Mouse (Mus musculus) macrophage (primary cell): Measurements from ENCODE around the gene Ncan. TPM values are rescaled to one million over a fixed set of nuclear protein-coding genes. Genes with fewer than 3 reads are reported as not detected.
A peak's percentile ranks its signal among the peaks of the same experiment; 100 is the strongest.

Experiments
- H3K27ac ChIP-seq: fragments of 350-480 bp; formaldehyde crosslinking; 2 replicates; pipeline ENCODE4 v1.9.0; 2021
- H3K36me3 ChIP-seq: fragments of 350-480 bp; formaldehyde crosslinking; 2 replicates; pipeline ENCODE4 v1.9.0; 2021; ENCODE audit errors: inconsistent target
- H3K4me3 ChIP-seq: fragments of 350-480 bp; formaldehyde crosslinking; 2 replicates; pipeline ENCODE4 v1.9.0; 2021; ENCODE audit errors: inconsistent target
- H3K79me2 ChIP-seq: fragments of 350-480 bp; formaldehyde crosslinking; 2 replicates; pipeline ENCODE4 v1.9.0; 2021; ENCODE audit errors: inconsistent target
- WGBS: methylation state at CpG from one replicate; pipeline ENCODE4 v1.1.7; 2026; ENCODE audit warnings: inconsistent platforms; ENCODE audit not compliant: missing documents; 5-methylcytosine and 5-hydroxymethylcytosine counted together
- polyA plus RNA-seq: library from polyadenylated mRNA; stranded (reverse); fragments of 250-400 nt; gene quantifications from 3 replicates; pipeline ENCODE4 v1.2.4, GENCODE M21; 2018; ENCODE audit warnings: inconsistent platforms

Gene Ncan
- polyA plus RNA-seq, 1 experiment from 2014 or later: not detected

- 11% methylated on average over 43 of the region's 43 CpGs for WGBS
- H3K27ac ChIP-seq: no peak overlapping the region
- H3K79me2 ChIP-seq: no peaks in the 10 kb centered on the region
- H3K4me3 ChIP-seq: no peak overlapping the region
- H3K36me3 ChIP-seq: no peaks in the 10 kb centered on the region
These were observed 8.2 kb downstream of the Ncan start for GRCm38 (mm10) chr8:70112401-70113016.

- Histone ChIP-seq H3K79me2 (no peaks in the 10 kb centered on the region), H3K27ac (no peak overlapping the region), H3K4me3 (no peak overlapping the region), H3K36me3 (no peaks in the 10 kb centered on the region)
- 62% methylated on average over 23 of the region's 23 CpGs for WGBS
These were observed 9.4 kb downstream of the Ncan start for GRCm38 (mm10) chr8:70111192-70111795.

GRCm38 (mm10) chr8:70110451-70110850 lies 10.2 kb downstream of the Ncan start:
- WGBS: 69% methylated on average over 2 of the region's 2 CpGs
- Histone ChIP-seq H3K27ac (no peak overlapping the region), H3K36me3 (no peaks in the 10 kb centered on the region), H3K79me2 (no peaks in the 10 kb centered on the region), H3K4me3 (no peak overlapping the region)

DNA sequence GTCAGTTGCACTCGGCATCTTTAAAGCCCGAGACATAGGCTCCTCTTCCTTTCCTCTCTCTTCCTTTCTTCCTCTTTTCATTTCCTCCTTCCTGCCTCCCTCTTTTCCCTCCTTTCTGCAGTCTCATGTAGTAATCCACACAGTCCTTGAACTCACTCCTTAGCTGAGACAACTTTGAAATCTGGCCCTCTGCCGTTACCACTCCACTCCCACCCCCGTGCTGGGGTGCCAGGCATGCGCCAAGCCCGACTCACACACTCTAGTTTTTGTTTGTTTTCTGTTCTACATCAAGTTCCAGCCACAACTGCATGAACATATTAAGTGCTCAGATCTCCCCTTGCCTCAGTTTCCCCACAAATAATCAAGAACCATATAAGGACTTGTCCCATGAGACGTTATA lies 15.8 kb downstream of the Ncan start:
- no peaks in the 10 kb centered on the region for H3K36me3 ChIP-seq
- 55% methylated on average over 7 of the region's 7 CpGs for WGBS

DNA sequence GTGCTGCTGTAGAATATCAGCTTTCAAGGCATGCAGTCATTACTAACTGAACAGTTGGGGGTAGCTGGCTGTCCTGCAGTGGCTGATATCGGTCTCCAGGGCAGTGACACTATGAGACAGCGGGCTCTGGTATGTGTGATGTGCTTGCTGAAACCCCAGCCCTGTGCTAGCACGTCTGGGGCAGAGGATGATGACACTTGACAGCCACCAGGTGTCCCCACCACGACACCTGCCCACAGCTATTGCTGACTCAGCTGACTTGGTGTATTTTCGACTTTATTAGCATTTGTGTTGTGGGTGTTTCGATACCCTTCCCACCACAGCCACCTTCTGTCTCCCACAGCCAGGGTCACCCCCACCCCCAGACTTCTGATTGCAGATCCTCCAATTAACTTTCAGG lies 16.2 kb downstream of the Ncan start:
- 9% methylated on average over 6 of the region's 6 CpGs for WGBS
- Histone ChIP-seq H3K79me2 (no peaks in the 10 kb centered on the region), H3K4me3 (no peak overlapping the region), H3K36me3 (no peaks in the 10 kb centered on the region), H3K27ac (no peak overlapping the region)

More for the DNA sequence above, 15.8 kb downstream of the Ncan start:
- H3K27ac ChIP-seq: no peak overlapping the region
- no peaks in the 10 kb centered on the region for H3K79me2 ChIP-seq
- H3K4me3 ChIP-seq: no peak overlapping the region

DNA sequence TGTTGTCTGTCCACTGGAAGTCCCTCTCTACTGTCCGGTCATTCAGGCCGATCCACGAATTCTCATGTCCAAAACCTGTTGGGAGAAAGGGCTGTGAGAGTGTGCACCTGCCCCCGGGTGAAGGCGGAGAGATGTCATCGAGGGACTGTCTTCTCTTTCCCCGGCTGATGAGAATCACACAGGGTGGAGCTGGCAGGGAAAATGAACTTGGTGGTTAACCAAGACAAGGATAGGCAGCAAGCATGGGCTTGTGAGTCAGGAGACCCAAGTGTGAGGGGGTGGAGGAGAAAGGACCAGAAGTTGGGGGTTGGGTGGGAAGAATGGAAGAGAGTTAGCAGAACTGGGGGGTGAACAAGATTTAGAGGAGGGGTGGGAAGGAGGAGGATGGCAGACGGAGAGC lies 20.4 kb downstream of the Ncan start:
- no peaks in the 10 kb centered on the region for H3K36me3 ChIP-seq
- WGBS: 82% methylated on average over 8 of the region's 8 CpGs
- H3K79me2 ChIP-seq: no peaks in the 10 kb centered on the region
- H3K27ac ChIP-seq: no peak overlapping the region
- no peak overlapping the region for H3K4me3 ChIP-seq

DNA sequence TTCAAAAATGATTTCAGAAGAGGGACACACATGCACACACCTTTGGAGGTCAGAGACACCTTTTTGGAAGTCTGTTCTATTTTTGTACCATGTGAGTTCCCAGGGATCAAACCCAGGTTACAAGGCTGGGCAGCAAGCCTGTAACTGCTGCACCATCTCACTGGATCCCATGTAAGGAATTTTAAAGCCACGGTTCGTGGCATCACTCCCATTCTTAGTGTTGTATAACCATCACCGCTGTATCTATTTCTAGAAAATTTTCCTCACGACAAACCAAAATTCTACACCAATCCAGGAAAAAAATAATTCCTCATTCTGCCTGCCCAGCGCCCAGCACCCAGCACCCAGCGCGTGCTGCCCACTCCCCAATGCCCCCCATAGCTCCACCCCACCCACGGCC lies 21.4 kb downstream of the Ncan start:
- no peak overlapping the region for H3K4me3 ChIP-seq
- WGBS: 78% methylated on average over 8 of the region's 8 CpGs
- H3K27ac ChIP-seq: no peak overlapping the region
- no peaks in the 10 kb centered on the region for H3K36me3 ChIP-seq
- no peaks in the 10 kb centered on the region for H3K79me2 ChIP-seq

GRCm38 (mm10) chr8:70092786-70093185 lies 27.9 kb downstream of the Ncan start:
- Histone ChIP-seq H3K27ac (no peak overlapping the region), H3K36me3 (no peaks in the 10 kb centered on the region), H3K79me2 (no peaks in the 10 kb centered on the region), H3K4me3 (no peak overlapping the region)
- WGBS: 81% methylated on average over 8 of the region's 8 CpGs

DNA sequence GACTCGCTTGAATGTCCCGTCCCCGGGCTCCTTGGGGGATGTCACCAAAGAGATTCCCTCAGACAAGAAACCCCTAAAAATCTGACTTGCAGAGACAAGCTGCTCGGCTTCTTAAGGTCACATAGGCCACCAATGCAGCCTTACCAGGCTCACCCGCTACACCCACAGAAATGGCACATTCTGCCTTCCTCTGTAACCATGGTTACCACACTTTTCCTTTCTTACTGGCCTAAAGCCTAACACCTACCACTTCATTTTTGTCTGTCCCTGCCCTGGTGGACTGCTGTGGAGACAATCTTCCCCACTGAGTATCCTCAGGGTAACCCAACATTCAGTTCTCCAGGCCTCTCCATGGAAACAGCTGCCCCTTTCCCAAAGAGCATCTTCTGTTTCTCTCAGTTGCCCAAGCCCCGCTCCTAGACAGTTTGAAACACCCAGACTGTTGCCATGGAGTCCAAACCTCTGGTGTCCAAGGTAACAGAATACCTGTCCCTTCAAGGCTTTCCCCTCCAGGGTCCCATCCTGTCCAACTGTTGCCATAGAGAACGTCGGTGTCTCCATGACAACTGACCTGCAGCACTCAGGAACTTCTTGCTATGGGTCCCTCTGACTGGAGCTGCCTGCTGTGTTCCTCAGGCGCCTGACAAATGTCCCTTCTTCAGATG lies 31.2 kb downstream of the Ncan start:
- 57% methylated on average over 9 of the region's 9 CpGs for WGBS
- Histone ChIP-seq H3K79me2 (no peaks in the 10 kb centered on the region), H3K4me3 (no peak overlapping the region), H3K36me3 (no peaks in the 10 kb centered on the region), H3K27ac (no peak overlapping the region)

GRCm38 (mm10) chr8:70087836-70088650 lies 32.6 kb downstream of the Ncan start:
- 9% methylated on average over 56 of the region's 56 CpGs for WGBS
- Histone ChIP-seq H3K4me3 (no peak overlapping the region), H3K36me3 (no peaks in the 10 kb centered on the region), H3K79me2 (no peaks in the 10 kb centered on the region), H3K27ac (no peak overlapping the region)

DNA sequence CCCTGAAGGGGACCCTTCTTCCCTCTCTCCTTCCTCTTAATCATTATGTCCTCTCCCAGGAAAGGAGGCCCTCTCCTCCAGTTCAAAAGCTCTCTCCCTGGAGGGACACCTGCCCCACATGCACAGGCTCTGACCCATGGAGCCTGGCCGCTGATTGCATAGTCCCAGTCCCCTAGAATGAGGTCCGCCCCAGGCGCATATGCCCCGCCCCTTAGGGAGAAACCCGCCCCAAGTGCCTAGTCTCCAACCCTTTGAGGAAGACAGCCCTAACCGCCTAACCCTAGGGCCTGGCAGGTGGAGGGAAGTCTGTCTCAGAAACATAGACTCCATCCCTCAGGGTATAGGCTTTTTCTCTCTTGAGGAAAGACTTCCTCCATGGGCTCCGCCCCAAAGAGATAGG lies 33.4 kb downstream of the Ncan start:
- H3K79me2 ChIP-seq: no peaks in the 10 kb centered on the region
- 17% methylated on average over 7 of the region's 7 CpGs for WGBS
- H3K4me3 ChIP-seq: no peak overlapping the region

GRCm38 (mm10) chr8:70086151-70086550 lies 34.5 kb downstream of the Ncan start:
- WGBS: 61% methylated on average over 1 of the region's 1 CpGs
- Histone ChIP-seq H3K79me2 (no peaks in the 10 kb centered on the region), H3K36me3 (no peaks in the 10 kb centered on the region), H3K27ac (no peak overlapping the region), H3K4me3 (no peak overlapping the region)

More for the DNA sequence above, 33.4 kb downstream of the Ncan start:
- no peaks in the 10 kb centered on the region for H3K36me3 ChIP-seq
- no peak overlapping the region for H3K27ac ChIP-seq

DNA sequence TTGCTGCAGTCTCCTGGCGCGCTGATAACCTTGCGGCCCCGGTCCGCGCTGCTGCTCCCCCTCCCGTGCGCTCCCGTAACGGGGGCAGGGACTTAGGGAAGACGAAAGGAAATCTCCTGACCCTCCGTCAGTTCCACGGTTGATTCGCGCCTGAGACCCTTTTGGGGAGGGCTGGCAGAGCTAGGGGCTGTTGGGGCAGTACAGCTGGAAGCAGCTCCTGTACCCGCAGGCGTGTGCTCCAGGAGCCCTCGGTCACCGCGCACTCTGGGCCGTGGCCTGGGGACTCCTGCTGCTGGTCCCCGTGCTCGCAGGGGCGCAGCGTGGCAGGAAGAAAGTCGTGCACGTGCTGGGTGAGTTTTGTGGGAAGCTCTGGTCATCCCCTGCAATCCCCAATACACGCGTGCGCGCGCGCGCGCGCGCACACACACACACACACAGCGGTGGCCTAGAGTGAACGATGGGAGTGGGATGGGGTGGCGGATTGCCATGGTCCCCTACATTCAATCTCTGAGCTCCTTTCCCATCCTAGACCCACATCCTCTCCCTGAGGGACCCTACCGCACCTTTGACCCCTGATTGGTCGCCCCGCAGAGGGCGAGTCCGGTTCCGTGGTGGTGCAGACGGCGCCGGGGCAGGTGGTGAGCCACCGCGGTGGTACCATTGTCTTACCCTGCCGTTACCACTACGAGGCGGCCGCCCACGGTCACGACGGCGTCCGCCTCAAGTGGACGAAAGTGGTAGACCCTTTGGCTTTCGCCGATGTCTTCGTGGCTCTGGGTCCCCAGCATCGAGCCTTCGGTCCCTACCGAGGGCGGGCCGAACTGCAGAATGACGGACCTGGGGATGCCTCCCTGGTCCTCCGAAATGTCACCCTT lies 36.2 kb downstream of the Ncan start:
- no peaks in the 10 kb centered on the region for H3K79me2 ChIP-seq

GRCm38 (mm10) chr8:70083285-70083684 lies 37.4 kb downstream of the Ncan start, which contains the start of gene Hapln4:
Gene Hapln4 (plus strand): TSS chr8:70083457.
- Histone ChIP-seq H3K27ac (no peak within 1 kb of the TSS), H3K36me3 (no peaks in the 10 kb centered on the region), H3K4me3 (peak within 1 kb of the TSS; percentile 5; the same call in 1 of the 2 replicates), H3K79me2 (no peaks in the 10 kb centered on the region)
- 3% methylated on average over 26 of the region's 26 CpGs for WGBS

More for the DNA sequence above, 36.2 kb downstream of the Ncan start:
- Histone ChIP-seq H3K36me3 (no peaks in the 10 kb centered on the region), H3K4me3 (no peak overlapping the region; the same call in 1 of the 2 replicates), H3K27ac (no peak overlapping the region)
- WGBS: 6% methylated on average over 60 of the region's 71 CpGs
